Mouse (Mus musculus): ENCODE results near the gene Gmds.

Gene Gmds

DNA sequence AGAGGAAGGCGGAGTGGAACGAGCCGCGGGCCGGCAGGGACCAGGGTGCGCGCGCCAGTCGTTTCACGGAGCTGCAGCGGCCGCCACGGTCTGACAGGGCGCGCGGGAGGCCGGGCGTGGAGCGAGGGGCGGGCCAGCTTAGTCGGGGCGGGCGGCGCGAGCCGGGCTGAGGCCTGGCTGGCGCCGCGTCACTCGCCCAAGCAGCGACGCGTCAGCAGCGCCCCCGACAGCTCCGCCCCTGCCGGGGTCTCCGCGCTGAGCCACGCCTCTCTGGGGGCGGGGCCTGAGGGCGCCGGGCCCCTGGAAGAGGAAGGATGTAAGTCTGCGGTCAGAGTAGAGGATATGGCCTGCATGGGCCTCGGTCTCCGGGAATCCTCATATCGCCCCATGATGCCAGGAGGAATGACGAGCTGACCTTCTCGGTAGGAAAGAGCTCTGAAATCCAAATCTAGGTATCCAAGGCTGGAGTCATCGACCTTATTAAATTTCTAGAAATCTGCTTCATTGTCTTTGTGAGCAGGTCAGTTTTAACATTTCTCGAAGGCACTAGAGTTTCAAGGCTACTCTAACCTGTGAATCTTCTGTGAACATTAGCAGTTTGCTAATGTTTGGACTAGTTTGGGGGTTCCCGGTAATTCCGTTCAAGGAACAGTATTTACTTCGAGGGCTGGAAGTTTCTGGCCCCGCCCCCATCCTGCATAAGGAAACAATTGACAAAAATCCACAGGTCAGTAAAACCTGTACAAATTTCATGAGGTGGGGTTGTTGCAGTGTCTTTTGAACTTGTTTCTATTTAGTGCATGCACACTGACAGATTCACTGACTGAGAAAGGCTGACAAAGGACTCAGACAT is at the start of gene Gmds:
Gene Gmds, minus strand, starts transcription at position 228 of the 853 bp plus-strand sequence.
- peak; percentile 91 for DNase-seq (ENCODE audit: low spot score)

DNA sequence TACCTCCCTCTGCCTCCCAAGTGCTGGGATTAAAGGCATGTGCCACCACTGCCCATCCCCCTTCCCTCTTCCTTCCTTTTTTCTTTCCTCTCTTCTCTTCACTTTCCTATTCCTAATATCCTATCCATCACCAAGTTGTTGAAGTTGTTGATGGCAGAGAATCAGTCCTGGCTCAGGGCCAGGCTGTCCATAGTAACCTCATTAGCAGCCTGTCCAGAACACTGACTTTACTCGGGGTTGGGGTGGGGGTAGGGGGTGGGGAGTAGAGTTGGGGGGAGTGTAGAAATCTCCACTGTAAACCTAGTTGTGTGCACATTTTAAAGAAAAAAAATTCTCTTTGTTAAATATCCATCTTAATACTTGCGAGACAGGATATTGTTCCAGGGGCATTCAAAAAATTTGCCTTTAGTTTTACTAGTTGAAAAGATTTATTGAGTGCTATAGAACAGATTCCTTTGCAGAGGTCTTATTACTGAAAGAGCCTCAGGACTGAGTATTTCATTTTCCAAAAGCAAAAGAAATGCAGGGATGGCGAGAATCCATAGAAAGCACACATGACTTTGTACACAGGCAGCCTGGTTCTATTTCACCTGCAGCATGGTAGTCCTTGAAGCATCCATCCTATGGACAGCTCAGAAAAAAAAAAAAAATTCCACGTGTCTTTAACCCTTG is 47.0 kb upstream of the Gmds start:
- DNase-seq (ENCODE audit: low spot score): no peak

GRCm38 (mm10) chr13:32382227-32383010 is 43.9 kb upstream of the Gmds start:
- DNase-seq (ENCODE audit: low spot score): no peak

DNA sequence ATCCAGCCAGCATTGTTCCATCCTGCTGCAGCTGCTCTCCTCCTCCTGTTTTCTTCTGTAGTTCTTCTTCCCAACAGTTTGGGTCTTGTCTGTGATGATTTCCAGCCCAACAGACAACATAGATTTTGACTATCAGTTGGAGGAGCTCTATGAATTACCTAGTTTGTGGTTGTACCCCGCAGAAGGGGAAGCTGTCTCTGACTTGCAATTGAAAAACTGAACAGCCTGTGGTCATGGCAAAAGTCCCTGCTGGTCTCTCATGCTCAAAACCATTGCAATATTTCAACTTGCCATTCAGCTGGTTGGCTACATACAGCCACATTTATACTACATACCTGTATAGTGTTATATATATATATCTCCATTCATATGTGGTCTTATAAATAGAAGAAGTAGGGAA is 40.1 kb upstream of the Gmds start:
- DNase-seq (ENCODE audit: low spot score): no peak

- DNase-seq (ENCODE audit: low spot score): no peak
Observed at GRCm38 (mm10) chr13:32372531-32372883, 34.0 kb upstream of the Gmds start.

GRCm38 (mm10) chr13:32371874-32372530 is 33.5 kb upstream of the Gmds start:
- DNase-seq (ENCODE audit: low spot score): no peak

- DNase-seq (ENCODE audit: low spot score): no peak
Observed at GRCm38 (mm10) chr13:32370751-32371150, 32.2 kb upstream of the Gmds start.

GRCm38 (mm10) chr13:32370135-32370534 is 31.6 kb upstream of the Gmds start:
- DNase-seq (ENCODE audit: low spot score): no peak

GRCm38 (mm10) chr13:32337735-32338512 is 616 bp downstream of the Gmds start:
- DNase-seq (ENCODE audit: low spot score): peak; percentile 9

DNA sequence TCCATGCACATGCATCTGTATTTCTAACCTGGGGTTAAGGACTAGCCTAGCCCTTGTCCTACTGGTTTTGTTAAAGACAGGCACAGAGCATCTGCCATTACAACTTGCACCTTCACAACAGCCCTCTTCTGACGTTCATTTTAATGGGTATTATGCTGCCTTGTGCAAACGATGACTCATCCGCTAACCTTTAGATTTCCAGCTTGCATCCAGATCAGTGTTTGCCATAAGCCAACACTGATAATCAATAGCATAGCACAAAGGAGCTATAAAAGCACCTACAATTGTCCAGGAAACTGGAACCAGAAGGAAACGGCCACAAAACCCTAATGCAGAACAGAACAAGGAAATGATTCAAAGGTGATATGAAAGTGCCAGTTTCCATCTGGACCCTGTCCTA is 20.2 kb downstream of the Gmds start:
- no peak for DNase-seq (ENCODE audit: low spot score)

DNA sequence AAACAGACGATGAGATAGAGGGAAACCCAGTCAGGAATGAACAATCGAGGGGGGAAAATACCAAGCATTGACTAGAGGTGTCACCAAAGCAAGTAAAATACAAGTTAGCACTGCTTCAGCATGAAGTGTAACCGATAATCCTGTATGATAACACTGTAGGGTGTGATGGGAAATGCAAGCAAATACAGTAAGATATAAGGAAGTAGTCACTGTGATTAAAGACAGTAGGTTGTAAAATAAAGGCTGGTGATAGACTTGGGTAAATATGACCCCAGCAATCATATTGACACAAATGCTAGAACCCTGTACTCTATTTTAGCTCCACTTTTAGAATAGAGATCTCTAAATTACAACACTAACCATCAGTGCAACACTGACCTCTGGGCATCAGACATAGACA is 21.2 kb downstream of the Gmds start:
- no peak for DNase-seq (ENCODE audit: low spot score)

GRCm38 (mm10) chr13:32312663-32313062 is 25.9 kb downstream of the Gmds start:
- DNase-seq (ENCODE audit: low spot score): peak; percentile 22

- DNase-seq (ENCODE audit: low spot score): no peak
Observed at GRCm38 (mm10) chr13:32311476-32311875, 27.1 kb downstream of the Gmds start.

GRCm38 (mm10) chr13:32298456-32298855 is 40.1 kb downstream of the Gmds start:
- DNase-seq (ENCODE audit: low spot score): no peak

- DNase-seq (ENCODE audit: low spot score): peak; percentile 6
Observed at GRCm38 (mm10) chr13:32297398-32297797, 41.1 kb downstream of the Gmds start.

DNA sequence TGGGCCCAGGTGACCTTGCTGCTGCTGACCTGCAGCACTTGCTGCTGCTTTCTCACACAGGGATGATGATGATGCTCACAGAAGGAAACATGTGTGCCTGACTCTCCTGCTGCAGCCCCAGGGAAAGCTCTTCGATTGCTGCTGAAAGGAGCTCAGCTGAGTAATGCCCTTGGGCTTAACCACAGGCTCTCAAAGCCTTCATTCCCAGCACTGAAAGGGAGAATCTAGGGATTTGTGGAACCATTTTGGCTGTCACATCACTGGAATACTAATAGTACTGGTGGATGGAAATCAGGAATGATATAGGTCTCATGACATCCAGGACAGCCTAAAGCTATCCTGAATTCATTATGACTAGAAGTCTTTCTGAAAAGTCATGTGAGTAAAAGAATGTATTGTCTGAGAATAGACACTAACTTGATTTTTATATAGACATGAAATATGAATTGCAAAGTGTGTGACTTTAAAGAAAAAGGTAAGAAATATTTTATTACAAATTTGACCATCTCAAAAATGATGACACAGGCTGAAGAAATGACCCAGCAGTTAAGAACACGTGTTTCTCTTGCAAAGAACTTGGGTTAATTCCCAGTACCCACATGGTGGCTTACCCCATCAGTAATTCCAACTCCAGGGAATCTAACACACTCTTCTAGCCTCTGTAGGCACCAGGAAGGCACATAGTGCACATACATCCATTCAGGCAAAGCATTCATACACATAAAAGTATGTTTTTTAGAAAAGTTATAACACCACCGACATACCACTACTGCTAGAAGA is 43.9 kb downstream of the Gmds start:
- no peak for DNase-seq (ENCODE audit: low spot score)

DNA sequence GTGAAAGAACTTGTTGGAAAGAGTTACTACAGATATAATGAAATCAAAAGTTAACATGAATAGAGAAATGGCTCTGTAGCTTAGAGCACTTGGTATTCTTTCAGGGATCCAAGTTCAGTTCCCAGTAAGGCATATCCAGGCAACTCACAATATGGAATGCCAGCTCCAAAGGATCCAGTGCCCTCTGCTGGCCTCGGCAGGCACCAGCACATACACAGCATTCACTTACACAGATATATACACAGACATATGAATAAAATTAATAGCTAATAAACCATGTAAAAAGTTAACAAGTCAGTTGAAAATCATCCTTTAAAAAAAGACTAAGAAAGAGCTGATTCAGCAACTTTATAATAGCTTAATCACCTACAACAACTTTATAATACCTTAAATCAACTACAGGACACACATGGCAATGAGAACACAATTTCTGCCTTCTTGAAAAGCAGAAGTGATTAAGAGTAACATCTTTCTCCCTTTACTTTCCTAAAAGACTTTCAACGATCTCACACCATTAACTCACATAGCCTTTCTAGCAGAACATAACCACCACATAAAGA is 65.5 kb downstream of the Gmds start:
- DNase-seq (ENCODE audit: low spot score): no peak

DNA sequence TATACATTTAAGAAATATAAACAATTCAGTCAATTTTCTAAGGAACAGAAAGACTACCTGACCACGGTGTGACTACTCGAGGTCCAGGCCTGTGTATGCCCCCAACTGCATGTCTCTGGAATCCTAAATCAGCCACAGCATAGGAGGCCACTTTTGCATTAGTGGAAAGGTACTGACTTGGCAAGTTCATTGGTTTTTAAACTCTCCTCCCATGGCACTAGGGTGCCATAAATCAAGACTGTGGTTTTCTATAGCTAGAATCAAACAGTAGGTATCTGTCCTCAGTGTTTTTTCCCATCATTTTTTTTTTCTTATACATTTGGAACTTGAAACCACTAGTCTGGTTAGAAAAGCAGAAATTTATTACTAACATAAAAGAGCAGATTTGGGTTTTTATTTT is 68.8 kb downstream of the Gmds start:
- no peak for DNase-seq (ENCODE audit: low spot score)

GRCm38 (mm10) chr13:32269261-32269660 is 69.3 kb downstream of the Gmds start:
- DNase-seq (ENCODE audit: low spot score): no peak

- no peak for DNase-seq (ENCODE audit: low spot score)
Observed at GRCm38 (mm10) chr13:32268284-32268683, 70.3 kb downstream of the Gmds start.
